Mouse (Mus musculus) heart, postnatal 0 days (tissue): ENCODE results near the gene Amigo1.

Source experiments
- CTCF ChIP-seq: IDR thresholded peaks from 2 replicates; pipeline ENCODE4 v1.5.1; 2016; ENCODE audit warnings: antibody characterized with exemption, control low read depth, low read depth
- EP300 ChIP-seq: IDR thresholded peaks from 2 replicates; pipeline ENCODE4 v1.6.1; 2016; ENCODE audit warnings: antibody characterized with exemption, low read depth

DNA sequence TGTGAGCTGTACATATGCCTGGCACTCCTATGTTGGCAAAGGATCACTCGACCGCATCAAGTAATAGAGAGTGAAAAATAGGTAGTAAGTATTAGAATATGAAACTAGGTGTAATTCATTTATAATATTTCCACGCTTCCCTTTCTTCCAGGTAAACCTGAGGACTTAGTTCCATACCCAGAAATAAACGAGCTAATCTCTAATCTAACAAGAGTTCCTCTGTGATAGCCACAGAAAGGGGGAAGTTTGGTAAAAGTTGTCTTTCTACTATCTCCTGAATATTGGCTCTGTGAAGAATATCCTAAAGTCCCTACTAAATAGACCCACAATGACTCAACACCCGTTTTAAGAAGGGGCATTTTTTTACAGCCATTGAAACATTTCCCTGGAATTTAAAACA lies 39.5 kb upstream of the Amigo1 start:
- TF ChIP-seq CTCF (no peak), EP300 (no peak)
